Mouse (Mus musculus) olfactory bulb, adult 2 months (tissue): ENCODE measurements around the gene Tmem132d. TPM values are rescaled to one million over a fixed set of nuclear protein-coding genes. Genes with fewer than 3 reads are reported as not detected.

Source experiments
- H3K27ac ChIP-seq: fragments of 200-500 bp; 2 replicates; pipeline ENCODE4 v1.5.1; 2012; ENCODE audit warnings: low read depth, low read length; ENCODE audit not compliant: insufficient read depth
- H3K4me1 ChIP-seq: fragments of 200-500 bp; 2 replicates; pipeline ENCODE4 v1.6.1; 2012; ENCODE audit warnings: low read length; ENCODE audit not compliant: control insufficient read depth, insufficient read depth
- H3K4me3 ChIP-seq: fragments of 200-500 bp; 2 replicates; pipeline ENCODE4 v1.5.1; 2012; ENCODE audit warnings: mild to moderate bottlenecking, low read depth, low read length, moderate library complexity; ENCODE audit not compliant: insufficient read depth
- CTCF ChIP-seq: fragments of 200-500 bp; IDR thresholded peaks from 2 replicates; pipeline ENCODE4 v1.5.1; 2012; ENCODE audit warnings: low read depth, mild to moderate bottlenecking, low read length, moderate library complexity; ENCODE audit not compliant: insufficient read depth
- POLR2A ChIP-seq: fragments of 200-500 bp; IDR thresholded peaks from 2 replicates; pipeline ENCODE4 v1.6.1; 2012; ENCODE audit warnings: mild to moderate bottlenecking, low read depth, low read length, moderate library complexity; ENCODE audit not compliant: insufficient read depth
- WGBS: fragments of 180-500 bp; shearing (Covaris S2); methylation state at CpG from one replicate; pipeline ENCODE4 v1.1.7; 2018; 5-methylcytosine and 5-hydroxymethylcytosine counted together
- polyA plus RNA-seq: library from polyadenylated mRNA; stranded (reverse); fragments of >200 nt; gene quantifications from 2 replicates; pipeline ENCODE4 v1.2.4, GENCODE M21; 2012; ENCODE audit warnings: low replicate concordance; ENCODE audit not compliant: missing spikeins, insufficient read depth, insufficient read length

Tmem132d gene
- polyA plus RNA-seq, 1 experiment = not detected

- no peak overlapping the region for H3K4me3 ChIP-seq
- TF ChIP-seq CTCF (no peak), POLR2A (no peak)
- H3K4me1 ChIP-seq = peaks cover 3% of the 10 kb centered on the region
- WGBS = 69% methylated on average over 17 of the region's 17 CpGs
- no peak overlapping the region for H3K27ac ChIP-seq
These were observed 228.1 kb downstream of the Tmem132d start for GRCm38 (mm10) chr5:128204685-128205320.

GRCm38 (mm10) chr5:128203879-128204581, 228.8 kb downstream of the Tmem132d start:
- TF ChIP-seq CTCF = no peak
- TF ChIP-seq POLR2A = no peak
- H3K27ac ChIP-seq = no peak overlapping the region
- 34% methylated on average over 9 of the region's 9 CpGs for WGBS
- peaks cover 3% of the 10 kb centered on the region for H3K4me1 ChIP-seq
- no peak overlapping the region for H3K4me3 ChIP-seq

DNA sequence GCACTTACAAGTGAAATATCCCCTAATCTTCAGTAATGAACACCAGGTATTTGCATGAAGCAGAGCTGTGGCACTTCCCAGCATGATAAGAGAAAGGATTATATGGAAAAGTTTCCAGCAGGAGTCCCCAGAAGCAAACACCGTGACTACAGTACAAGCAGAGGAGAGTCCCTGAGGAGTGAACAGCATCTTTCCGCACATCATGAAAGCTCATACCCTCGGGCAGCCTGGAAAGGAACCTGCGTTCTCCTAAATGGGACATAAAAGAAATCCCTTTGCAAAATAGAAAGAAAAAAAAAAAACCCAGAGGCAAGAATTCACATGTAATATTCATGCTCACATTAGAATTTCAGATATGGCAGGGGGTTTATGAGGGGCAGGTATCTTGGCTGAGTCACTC, 238.8 kb downstream of the Tmem132d start:
- no peak for TF ChIP-seq CTCF
- 77% methylated on average over 4 of the region's 4 CpGs for WGBS
- Histone ChIP-seq H3K27ac (no peak overlapping the region), H3K4me3 (no peak overlapping the region), H3K4me1 (no peaks in the 10 kb centered on the region)

DNA sequence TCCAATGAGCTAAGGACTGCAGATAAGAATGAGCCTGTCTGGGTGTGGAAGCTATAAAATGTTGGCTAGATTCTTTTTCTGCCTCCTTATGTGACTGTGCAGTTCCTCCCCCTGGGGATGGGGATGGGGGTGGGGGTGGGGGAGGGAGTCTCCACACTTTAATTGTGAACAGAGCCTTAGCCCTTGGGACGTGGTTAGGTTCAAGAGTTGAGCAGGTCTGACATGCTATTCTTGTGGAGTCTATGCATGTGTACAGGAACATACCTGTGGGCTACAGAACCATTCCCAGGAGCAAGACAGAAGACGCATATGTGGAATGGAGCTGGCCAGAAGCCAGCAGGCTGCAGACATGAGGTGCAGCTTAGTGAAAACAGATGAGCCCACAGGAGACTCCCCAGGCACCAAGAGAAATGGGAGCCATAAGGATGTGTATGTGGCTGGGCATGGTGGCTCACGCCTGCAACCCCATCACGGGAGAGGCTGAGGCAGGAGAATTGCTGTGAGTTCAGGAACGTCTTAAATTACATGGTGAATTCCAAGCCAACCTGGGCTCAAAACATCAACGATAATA, 240.3 kb downstream of the Tmem132d start:
- H3K4me1 ChIP-seq = no peaks in the 10 kb centered on the region
- TF ChIP-seq CTCF (no peak), POLR2A (no peak)
- no peak overlapping the region for H3K4me3 ChIP-seq
- 82% methylated on average over 6 of the region's 6 CpGs for WGBS
- no peak overlapping the region for H3K27ac ChIP-seq

DNA sequence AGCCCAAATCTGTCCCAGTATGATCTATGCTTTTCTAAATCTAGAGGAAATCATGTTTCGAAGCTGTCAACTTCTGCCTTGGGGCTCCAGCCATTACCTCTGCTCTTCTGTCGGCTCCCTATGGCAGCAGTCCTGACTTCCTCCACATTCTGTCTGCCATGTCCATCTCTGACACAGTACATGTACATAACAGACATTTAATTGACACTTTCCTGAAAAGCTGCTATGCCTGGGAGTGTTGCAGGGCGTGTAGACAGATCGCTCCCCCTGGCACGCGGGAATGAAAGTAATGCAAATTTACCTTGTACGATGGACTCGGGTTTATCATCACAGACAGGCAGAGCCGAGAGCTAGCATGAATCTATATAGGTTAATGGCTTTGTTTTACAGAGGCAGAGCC, 241.2 kb downstream of the Tmem132d start:
- 86% methylated on average over 9 of the region's 9 CpGs for WGBS

GRCm38 (mm10) chr5:128190243-128190820, 242.5 kb downstream of the Tmem132d start:
- TF ChIP-seq CTCF (no peak), POLR2A (no peak)
- H3K4me1 ChIP-seq = no peaks in the 10 kb centered on the region
- WGBS = 46% methylated on average over 14 of the region's 14 CpGs
- no peak overlapping the region for H3K4me3 ChIP-seq
- no peak overlapping the region for H3K27ac ChIP-seq

More for the DNA sequence above, 241.2 kb downstream of the Tmem132d start:
- no peak for TF ChIP-seq POLR2A
- no peak for TF ChIP-seq CTCF
- no peaks in the 10 kb centered on the region for H3K4me1 ChIP-seq
- no peak overlapping the region for H3K27ac ChIP-seq
- no peak overlapping the region for H3K4me3 ChIP-seq

- TF ChIP-seq CTCF (no peak), POLR2A (no peak)
- H3K4me3 ChIP-seq = no peak overlapping the region
- 94% methylated on average over 2 of the region's 2 CpGs for WGBS
- H3K27ac ChIP-seq = no peak overlapping the region
- no peaks in the 10 kb centered on the region for H3K4me1 ChIP-seq
These were observed 256.6 kb downstream of the Tmem132d start for GRCm38 (mm10) chr5:128176234-128176633.

DNA sequence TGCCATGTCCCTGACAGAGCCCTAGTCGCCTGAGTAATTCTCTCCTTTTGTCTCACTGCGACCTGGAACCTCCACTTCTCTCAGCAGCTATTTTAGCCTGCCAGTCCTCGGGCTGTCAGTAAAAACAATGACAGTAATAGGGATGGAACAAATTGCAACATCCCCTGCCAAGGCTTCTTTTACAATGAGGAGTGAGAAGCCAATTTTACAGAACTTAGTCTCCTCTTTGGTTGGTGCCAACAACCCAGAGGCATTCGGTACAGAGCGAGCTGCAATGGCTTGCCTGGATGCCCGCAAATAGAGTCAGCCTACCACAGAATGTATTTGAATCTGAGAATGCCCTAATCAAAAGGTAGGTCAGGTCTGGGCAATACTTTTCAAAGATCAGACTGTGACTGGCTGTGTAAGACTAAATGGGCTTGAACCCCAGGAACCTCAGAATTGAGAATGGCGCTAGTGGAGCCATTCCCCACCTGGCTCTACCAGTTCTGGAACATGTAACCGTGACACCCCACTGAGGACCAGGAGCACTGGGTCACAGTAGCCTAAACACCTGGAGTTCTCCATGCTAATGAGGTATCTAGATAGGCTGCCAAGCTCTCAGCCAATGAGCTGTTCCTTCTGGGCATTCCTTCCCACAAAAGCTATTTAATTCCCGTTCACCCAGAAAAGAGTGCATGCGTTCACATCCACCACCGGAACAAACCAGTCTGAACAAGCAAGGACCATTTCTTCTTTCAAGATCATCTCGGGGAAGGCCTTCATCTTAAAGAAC, 273.8 kb downstream of the Tmem132d start:
- TF ChIP-seq POLR2A = no peak
- no peak for TF ChIP-seq CTCF
- H3K27ac ChIP-seq = no peak overlapping the region
- H3K4me1 ChIP-seq = no peaks in the 10 kb centered on the region
- H3K4me3 ChIP-seq = no peak overlapping the region
- WGBS = 62% methylated on average over 12 of the region's 12 CpGs
